Mouse (Mus musculus): ENCODE measurements around the gene Ror2. TPM values are rescaled to one million over a fixed set of nuclear protein-coding genes. Genes with fewer than 3 reads are reported as not detected.
A peak's percentile ranks its signal among the peaks of the same experiment; 100 is the strongest.

Ror2 gene
- total RNA-seq, 1 experiment = 15.1 TPM

- no peak overlapping the region; the same call in 1 of the 2 replicates for H3K9ac ChIP-seq (ENCODE audit: insufficient read depth, low read depth, low read length, poor library complexity, severe bottlenecking)
- DNase-seq (ENCODE audit: low read depth, low spot score) = peak; percentile 49
- in situ Hi-C loops (cut with MboI; ENCODE audit: low sequenced_read_pairs in 2 of 2, unreplicated experiment in 2 of 2) = loop anchor here in 1 of 2 experiments (5.0 kb wide), 1 partner anchor 186 kb away; no protein-coding TSS in a partner anchor
These were observed 165.0 kb downstream of the Ror2 start for GRCm38 (mm10) chr13:53120906-53121305.

GRCm38 (mm10) chr13:53119586-53120426 is 166.1 kb downstream of the Ror2 start:
- TF ChIP-seq ZC3H11A (IDR thresholded peaks at IDR 0.05; ENCODE audit: borderline replicate concordance, low read depth, low read length) (peak; percentile 87), HCFC1 (IDR thresholded peaks at IDR 0.05; ENCODE audit: borderline replicate concordance, insufficient read depth, low read length) (no peak)
- no peak overlapping the region for H3K9ac ChIP-seq (ENCODE audit: insufficient read depth, low read depth, low read length, poor library complexity, severe bottlenecking)
- H3K4me1 ChIP-seq (ENCODE audit: control insufficient read depth in 2 of 2, insufficient read depth in 2 of 2, low read length in 2 of 2, poor library complexity in 1 of 2) = peaks cover 0 to 6% of the 10 kb centered on the region in 2 experiments; a peak in 1 of 4 replicates
- no peak overlapping the region for H3K27ac ChIP-seq (ENCODE audit: insufficient read depth, low read depth, low read length, poor library complexity, severe bottlenecking)
- no peak overlapping the region for H3K4me3 ChIP-seq (ENCODE audit: insufficient read depth in 1 of 2, low read depth in 1 of 2, low read length in 2 of 2, poor library complexity in 1 of 2, severe bottlenecking in 1 of 2)
- DNase-seq (ENCODE audit: low read depth, low spot score) = peak; percentile 92
- no peaks in the 10 kb centered on the region; the same call in 1 of the 2 replicates for H3K36me3 ChIP-seq (ENCODE audit: control insufficient read depth, insufficient read depth, low read length, poor library complexity, severe bottlenecking)
- in situ Hi-C loops (cut with MboI; ENCODE audit: low sequenced_read_pairs in 2 of 2, unreplicated experiment in 2 of 2) = loop anchor here (5.0 to 10.0 kb wide), 2 partner anchors 187 to 195 kb away; no protein-coding TSS in a partner anchor
- no peaks in the 10 kb centered on the region for H3K9me3 ChIP-seq (ENCODE audit: control insufficient read depth, insufficient read depth, low read depth, low read length)

More at GRCm38 (mm10) chr13:53120906-53121305, 165.0 kb downstream of the Ror2 start:
- Histone ChIP-seq H3K9me3 (ENCODE audit: control insufficient read depth, insufficient read depth, low read depth, low read length) (no peaks in the 10 kb centered on the region), H3K36me3 (ENCODE audit: control insufficient read depth, insufficient read depth, low read length, poor library complexity, severe bottlenecking) (no peaks in the 10 kb centered on the region; the same call in 1 of the 2 replicates), H3K4me3 (ENCODE audit: insufficient read depth in 1 of 2, low read depth in 1 of 2, low read length in 2 of 2, poor library complexity in 1 of 2, severe bottlenecking in 1 of 2) (no peak overlapping the region), H3K27ac (ENCODE audit: insufficient read depth, low read depth, low read length, poor library complexity, severe bottlenecking) (no peak overlapping the region), H3K4me1 (ENCODE audit: control insufficient read depth in 2 of 2, insufficient read depth in 2 of 2, low read length in 2 of 2, poor library complexity in 1 of 2) (peaks cover 0 to 8% of the 10 kb centered on the region in 2 experiments; a peak in 1 of 4 replicates)
- TF ChIP-seq ZC3H11A (IDR thresholded peaks at IDR 0.05; ENCODE audit: borderline replicate concordance, low read depth, low read length) = no peak
- no peak for TF ChIP-seq HCFC1 (IDR thresholded peaks at IDR 0.05; ENCODE audit: borderline replicate concordance, insufficient read depth, low read length)

- Histone ChIP-seq H3K36me3 (ENCODE audit: control insufficient read depth, insufficient read depth, low read length, poor library complexity, severe bottlenecking) (no peaks in the 10 kb centered on the region; the same call in 1 of the 2 replicates), H3K4me1 (ENCODE audit: control insufficient read depth in 2 of 2, insufficient read depth in 2 of 2, low read length in 2 of 2, poor library complexity in 1 of 2) (peaks cover 0 to 6% of the 10 kb centered on the region in 2 experiments; a peak in 1 of 4 replicates), H3K27ac (ENCODE audit: insufficient read depth, low read depth, low read length, poor library complexity, severe bottlenecking) (no peak overlapping the region), H3K9ac (ENCODE audit: insufficient read depth, low read depth, low read length, poor library complexity, severe bottlenecking) (no peak overlapping the region), H3K9me3 (ENCODE audit: control insufficient read depth, insufficient read depth, low read depth, low read length) (no peaks in the 10 kb centered on the region), H3K4me3 (ENCODE audit: insufficient read depth in 1 of 2, low read depth in 1 of 2, low read length in 2 of 2, poor library complexity in 1 of 2, severe bottlenecking in 1 of 2) (peak overlapping the region; percentile 16 to 45; a peak in 3 of 4 replicates)
- in situ Hi-C loops (cut with MboI; ENCODE audit: low sequenced_read_pairs in 2 of 2, unreplicated experiment in 2 of 2) = loop anchor here in 1 of 2 experiments (10.0 kb wide), 1 partner anchor 196 kb away; no protein-coding TSS in a partner anchor
- no peak for DNase-seq (ENCODE audit: low read depth, low spot score)
- TF ChIP-seq CHD2 (IDR thresholded peaks at IDR 0.05; ENCODE audit: low read depth, low read length) (no peak), ZC3H11A (IDR thresholded peaks at IDR 0.05; ENCODE audit: borderline replicate concordance, low read depth, low read length) (no peak), ZNF384 (IDR thresholded peaks at IDR 0.05; ENCODE audit: low read depth, low read length) (no peak), HCFC1 (IDR thresholded peaks at IDR 0.05; ENCODE audit: borderline replicate concordance, insufficient read depth, low read length) (no peak), MAFK (IDR thresholded peaks at IDR 0.05; ENCODE audit: insufficient read depth, low read depth, low read length) (no peak)
These were observed 167.5 kb downstream of the Ror2 start for GRCm38 (mm10) chr13:53118398-53118797.

- TF ChIP-seq MAFK (IDR thresholded peaks at IDR 0.05; ENCODE audit: insufficient read depth, low read depth, low read length) (no peak), HCFC1 (IDR thresholded peaks at IDR 0.05; ENCODE audit: borderline replicate concordance, insufficient read depth, low read length) (no peak), ZC3H11A (IDR thresholded peaks at IDR 0.05; ENCODE audit: borderline replicate concordance, low read depth, low read length) (no peak), ZNF384 (IDR thresholded peaks at IDR 0.05; ENCODE audit: low read depth, low read length) (no peak)
- Histone ChIP-seq H3K27ac (ENCODE audit: insufficient read depth, low read depth, low read length, poor library complexity, severe bottlenecking) (no peak overlapping the region), H3K9ac (ENCODE audit: insufficient read depth, low read depth, low read length, poor library complexity, severe bottlenecking) (no peak overlapping the region), H3K4me1 (ENCODE audit: control insufficient read depth in 2 of 2, insufficient read depth in 2 of 2, low read length in 2 of 2, poor library complexity in 1 of 2) (peaks cover 0 to 6% of the 10 kb centered on the region in 2 experiments; a peak in 1 of 4 replicates), H3K9me3 (ENCODE audit: control insufficient read depth, insufficient read depth, low read depth, low read length) (no peaks in the 10 kb centered on the region), H3K4me3 (ENCODE audit: insufficient read depth in 1 of 2, low read depth in 1 of 2, low read length in 2 of 2, poor library complexity in 1 of 2, severe bottlenecking in 1 of 2) (no peak overlapping the region), H3K36me3 (ENCODE audit: control insufficient read depth, insufficient read depth, low read length, poor library complexity, severe bottlenecking) (no peaks in the 10 kb centered on the region; the same call in 1 of the 2 replicates)
- in situ Hi-C loops (cut with MboI; ENCODE audit: low sequenced_read_pairs in 2 of 2, unreplicated experiment in 2 of 2) = loop anchor here in 1 of 2 experiments (10.0 kb wide), 1 partner anchor 197 kb away; no protein-coding TSS in a partner anchor
- DNase-seq (ENCODE audit: low read depth, low spot score) = no peak
These were observed 168.0 kb downstream of the Ror2 start for GRCm38 (mm10) chr13:53117921-53118320.

Measured in ES-E14 (cell line).